Mouse (Mus musculus) T-helper 17 cell (primary cell): ENCODE data around the gene Kdm1b.

Experiments used
- in situ Hi-C, 2 experiments: fragments of 300-600 bp; cut with MboI, MseI; formaldehyde crosslinking; loops; 1 replicate in 1 of 2; 2 replicates in 1 of 2; pipeline ENCODE4 v1.15.1; 2025; ENCODE audit warnings: high pct_unique_total_duplicates in 2 of 2

Kdm1b gene

GRCm38 (mm10) chr13:47043030-47043680, at the start of gene Kdm1b:
Gene Kdm1b, plus strand, starts transcription at chr13:47043499.
- in situ Hi-C loops = loop anchor here in 1 of 2 experiments (25.0 kb wide), 1 partner anchor 1469 kb away; the partner anchor contains the start of genes A830005F24Rik and Zfp169

DNA sequence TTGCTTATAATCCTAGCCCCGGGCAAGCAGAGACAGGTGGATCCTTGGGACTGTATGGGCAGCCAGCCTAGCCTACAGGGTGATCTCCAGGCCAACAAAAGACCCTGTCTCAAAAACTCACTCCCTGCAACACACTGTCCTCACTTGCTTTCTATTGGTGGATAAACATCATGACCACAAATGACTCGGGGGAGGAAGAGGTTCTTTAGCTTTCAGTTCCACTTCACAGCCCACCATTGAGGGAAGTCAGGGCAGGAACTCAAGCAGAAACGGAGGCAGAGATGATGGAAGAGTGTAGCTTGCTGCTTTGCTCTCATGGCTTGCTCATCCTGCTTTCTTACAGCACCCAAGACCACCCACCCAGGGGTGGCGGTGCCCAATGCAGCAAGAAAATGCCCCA, 45.9 kb upstream of the Kdm1b start:
- in situ Hi-C loops = no loop called here

GRCm38 (mm10) chr13:46999498-46999897, 43.8 kb upstream of the Kdm1b start:
- in situ Hi-C loops = no loop called here

- in situ Hi-C loops = loop anchor here in 1 of 2 experiments (25.0 kb wide), 2 partner anchors 164 to 1789 kb away; no protein-coding TSS in a partner anchor
Measured at GRCm38 (mm10) chr13:47001590-47001989, 41.7 kb upstream of the Kdm1b start.

DNA sequence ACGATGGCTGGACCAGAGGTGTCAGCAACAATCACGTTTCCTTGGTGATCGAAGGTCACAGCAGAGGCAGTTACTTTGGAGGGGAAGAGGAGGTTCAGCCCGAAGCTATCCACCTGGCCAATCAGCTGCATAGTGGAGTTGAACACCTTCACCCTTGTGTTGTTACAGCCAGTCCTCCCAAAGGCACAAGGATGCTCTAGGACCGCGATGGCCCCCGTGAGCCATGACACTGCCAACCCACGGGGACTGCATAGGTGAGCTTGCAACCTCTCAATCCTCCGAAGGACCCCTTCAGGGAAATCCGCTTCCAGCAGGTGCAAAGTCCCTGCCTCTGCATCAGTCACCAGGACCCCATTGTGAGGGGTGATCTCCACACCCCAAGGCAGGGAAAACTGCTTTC, 29.6 kb upstream of the Kdm1b start:
- in situ Hi-C loops = loop anchor here (5.0 to 25.0 kb wide), 3 partner anchors 176 to 1801 kb away; no protein-coding TSS in a partner anchor

DNA sequence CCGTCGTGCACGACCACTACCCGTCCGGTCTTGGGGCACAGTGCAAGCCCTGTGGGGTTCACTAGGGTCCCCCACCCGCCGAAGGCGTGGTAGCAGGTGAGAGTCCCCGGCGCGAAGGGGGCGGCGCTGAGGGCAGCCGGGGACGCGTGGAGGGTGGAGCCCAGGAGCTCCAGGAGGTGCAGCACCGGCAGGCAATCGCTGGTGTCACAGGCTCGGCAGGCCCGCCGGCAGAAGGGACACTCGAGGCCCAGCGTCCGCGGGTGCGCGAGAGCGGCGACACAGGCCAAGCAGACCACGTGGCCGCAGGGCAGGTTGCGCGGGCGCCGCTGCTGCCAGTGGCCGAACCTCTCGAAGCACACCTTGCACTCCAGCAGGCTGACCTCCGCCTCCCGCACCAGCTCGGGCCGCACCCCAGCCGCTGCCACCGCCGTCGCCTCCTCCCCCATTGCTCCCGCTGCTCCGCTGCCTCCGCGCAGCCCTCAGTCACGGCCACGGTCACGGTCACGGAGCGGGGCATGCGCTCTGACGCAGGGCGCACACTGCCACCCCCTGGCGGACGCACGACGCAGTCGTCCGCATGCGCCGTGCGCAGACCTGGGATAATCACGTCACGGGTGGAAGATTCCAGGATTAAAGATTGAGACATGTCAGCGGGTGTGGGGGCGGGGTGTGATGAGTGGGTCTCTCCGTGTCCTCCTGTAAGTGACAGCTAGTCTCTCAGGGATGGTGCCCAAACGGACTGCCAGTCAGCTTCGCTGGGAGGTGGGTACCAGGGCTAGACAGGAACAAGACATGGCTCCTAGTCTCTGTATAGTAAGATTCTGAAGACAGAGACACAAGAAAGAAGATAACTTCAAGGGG, 28.7 kb upstream of the Kdm1b start, which contains the start of gene Nhlrc1:
TSS of gene Nhlrc1 (minus strand) at position 517 of the 861 bp plus-strand sequence.
- in situ Hi-C loops = loop anchor here (5.0 to 25.0 kb wide), 3 partner anchors 177 to 1802 kb away; no protein-coding TSS in a partner anchor

DNA sequence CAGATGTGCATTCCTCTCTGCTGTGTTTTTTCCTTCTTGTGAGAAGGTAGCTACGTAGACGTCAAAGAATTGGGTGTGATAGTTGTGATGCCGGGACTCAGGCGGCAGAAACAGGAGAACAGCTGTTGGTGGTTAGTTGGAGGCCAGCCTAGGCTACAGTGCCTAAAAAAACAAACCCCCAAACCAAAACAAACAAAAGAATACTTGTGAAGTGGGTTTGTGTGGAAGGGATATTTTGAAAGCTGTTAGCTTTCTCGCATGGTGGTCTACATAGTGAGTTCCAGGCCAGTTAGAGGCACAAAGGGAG, 28.2 kb upstream of the Kdm1b start:
- in situ Hi-C loops = loop anchor here in 1 of 2 experiments (25.0 kb wide), 2 partner anchors 178 to 1803 kb away; no protein-coding TSS in a partner anchor

- in situ Hi-C loops = loop anchor here in 1 of 2 experiments (25.0 kb wide), 2 partner anchors 180 to 1805 kb away; no protein-coding TSS in a partner anchor
Measured at GRCm38 (mm10) chr13:47017259-47017658, 26.0 kb upstream of the Kdm1b start.

DNA sequence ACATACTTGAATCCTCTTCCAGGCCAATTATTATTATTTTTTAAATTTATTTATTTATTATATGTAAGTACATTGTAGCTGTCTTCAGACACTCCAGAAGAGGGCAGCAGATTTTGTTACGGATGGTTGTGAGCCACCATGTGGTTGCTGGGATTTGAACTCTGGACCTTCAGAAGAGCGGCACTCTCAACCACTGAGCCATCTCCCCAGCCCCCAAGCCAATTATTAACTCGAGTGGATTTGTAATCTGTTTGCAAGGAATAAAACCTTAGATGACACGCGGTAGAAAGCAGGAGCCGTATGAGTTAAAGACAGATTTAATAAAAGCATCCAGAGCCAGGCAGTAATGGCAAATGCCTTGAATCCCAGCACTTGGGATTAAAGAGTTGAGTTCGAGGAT, 23.5 kb upstream of the Kdm1b start:
- in situ Hi-C loops = loop anchor here in 1 of 2 experiments (25.0 kb wide), 2 partner anchors 182 to 1807 kb away; no protein-coding TSS in a partner anchor

- in situ Hi-C loops = loop anchor here in 1 of 2 experiments (25.0 kb wide), 2 partner anchors 183 to 1808 kb away; no protein-coding TSS in a partner anchor
Measured at GRCm38 (mm10) chr13:47020798-47021197, 22.5 kb upstream of the Kdm1b start.

DNA sequence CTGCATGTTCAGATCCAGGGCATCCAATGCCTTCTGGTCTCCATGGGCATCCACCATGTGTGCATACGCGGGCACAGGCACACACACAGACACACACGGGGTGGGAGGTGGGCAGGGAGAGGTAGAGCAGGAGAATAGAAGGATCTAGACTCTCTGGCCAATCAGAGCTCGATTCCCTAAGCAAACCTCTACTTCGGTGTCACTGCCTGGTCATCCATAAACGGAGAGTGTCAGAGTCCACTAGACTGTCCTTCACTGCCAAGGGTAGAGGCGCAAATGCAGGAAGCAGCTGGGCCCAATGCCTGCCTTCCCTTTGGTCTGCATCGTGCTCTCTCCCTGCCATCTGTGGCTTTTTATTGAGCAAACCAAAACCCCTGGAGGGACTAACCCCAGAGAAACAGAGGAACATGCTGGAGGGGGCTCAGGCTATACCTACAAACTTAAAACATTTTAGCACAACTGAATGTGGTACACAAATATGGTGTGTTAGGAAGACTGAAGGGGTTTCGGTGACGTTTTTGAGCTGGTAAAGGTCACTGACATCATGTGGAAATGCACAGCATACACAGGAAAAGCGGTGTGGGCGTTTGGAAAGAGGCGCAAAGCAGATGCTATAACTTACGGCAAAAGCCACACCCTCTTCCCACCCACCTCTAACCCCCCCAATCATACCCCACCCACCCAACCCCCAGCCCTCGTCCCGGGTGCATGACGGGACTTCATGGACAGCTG, 12.8 kb upstream of the Kdm1b start:
- in situ Hi-C loops = loop anchor here in 1 of 2 experiments (25.0 kb wide), 1 partner anchor 1482 kb away; the partner anchor contains the start of genes A830005F24Rik and Zfp169

DNA sequence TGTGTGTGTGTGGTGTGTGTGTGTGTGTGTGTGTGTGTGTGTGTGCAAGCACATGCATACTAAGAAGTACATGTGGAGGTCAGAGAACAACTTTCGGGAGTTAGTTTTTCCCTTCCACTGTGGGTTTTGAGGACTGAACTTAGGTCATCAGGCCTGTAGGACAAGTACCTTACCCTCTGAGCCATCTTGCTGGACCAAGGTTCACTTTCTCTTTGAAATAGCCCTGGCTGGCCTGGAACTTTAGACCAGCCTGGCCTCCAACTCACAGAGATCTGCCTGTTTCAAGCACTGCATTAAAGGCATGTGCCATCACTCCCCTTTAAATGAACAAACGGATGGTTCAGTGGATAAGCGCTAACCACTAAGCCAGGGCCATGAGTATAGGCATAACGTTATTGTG, 9.7 kb upstream of the Kdm1b start:
- in situ Hi-C loops = loop anchor here in 1 of 2 experiments (25.0 kb wide), 1 partner anchor 1479 kb away; the partner anchor contains the start of genes A830005F24Rik and Zfp169

GRCm38 (mm10) chr13:47037946-47038345, 5.4 kb upstream of the Kdm1b start:
- in situ Hi-C loops = loop anchor here in 1 of 2 experiments (25.0 kb wide), 1 partner anchor 1474 kb away; the partner anchor contains the start of genes A830005F24Rik and Zfp169

GRCm38 (mm10) chr13:47040061-47040460, 3.2 kb upstream of the Kdm1b start:
- in situ Hi-C loops = loop anchor here in 1 of 2 experiments (25.0 kb wide), 1 partner anchor 1472 kb away; the partner anchor contains the start of genes A830005F24Rik and Zfp169

DNA sequence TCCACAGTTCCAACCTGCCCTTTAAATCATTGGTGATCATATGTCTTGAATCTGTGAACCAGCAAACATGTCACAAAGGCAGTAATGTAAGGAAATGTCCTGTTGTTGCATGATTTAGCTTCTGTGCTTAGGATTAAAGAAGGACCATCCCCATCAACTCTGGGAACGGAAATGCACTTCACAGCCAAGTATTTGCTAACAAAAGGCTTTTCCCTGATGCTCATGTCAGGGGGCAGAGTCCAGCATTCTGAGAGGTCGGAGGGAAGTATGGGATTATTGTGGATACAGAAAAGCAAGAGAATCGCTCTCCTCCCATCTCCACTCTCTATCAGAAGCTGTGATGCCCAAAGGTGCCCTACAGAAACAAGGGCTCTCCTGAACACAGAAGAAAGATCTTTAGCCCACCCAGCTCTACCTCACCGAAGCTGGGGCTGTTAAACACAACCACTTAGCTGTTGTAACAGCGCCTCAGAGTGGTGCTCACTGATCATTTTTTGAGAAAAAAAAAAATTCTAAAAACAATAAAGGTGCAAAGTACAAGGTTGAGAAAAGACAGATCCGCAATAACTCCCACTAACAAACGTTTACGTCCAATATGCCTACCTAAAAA, 1.2 kb upstream of the Kdm1b start:
- in situ Hi-C loops = loop anchor here in 1 of 2 experiments (25.0 kb wide), 1 partner anchor 1470 kb away; the partner anchor contains the start of genes A830005F24Rik and Zfp169

GRCm38 (mm10) chr13:47043833-47044616, 726 bp downstream of the Kdm1b start:
- in situ Hi-C loops = loop anchor here in 1 of 2 experiments (25.0 kb wide), 1 partner anchor 1468 kb away; the partner anchor contains the start of genes A830005F24Rik and Zfp169

DNA sequence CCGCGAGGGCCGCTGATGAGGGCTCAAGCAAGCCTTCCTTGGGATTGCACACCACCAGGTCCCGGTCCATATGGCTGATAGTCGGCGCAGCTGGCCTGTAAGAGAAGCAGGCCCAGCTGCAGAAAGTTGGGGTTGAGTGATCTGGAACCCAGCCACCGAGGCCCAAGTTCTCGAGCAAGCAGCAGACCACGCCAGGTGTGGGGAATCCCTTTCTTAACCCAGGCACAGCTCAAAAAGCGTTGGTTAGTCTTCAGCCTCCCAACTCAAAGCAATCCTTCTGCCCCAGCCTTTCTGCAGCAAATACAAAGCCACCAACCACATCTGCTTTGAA, 1.3 kb downstream of the Kdm1b start, which contains the start of gene Tpmt:
TSS of gene Tpmt (minus strand) at position 121 of the 331 bp plus-strand sequence.
- in situ Hi-C loops = loop anchor here in 1 of 2 experiments (25.0 kb wide), 1 partner anchor 1468 kb away; the partner anchor contains the start of genes A830005F24Rik and Zfp169

DNA sequence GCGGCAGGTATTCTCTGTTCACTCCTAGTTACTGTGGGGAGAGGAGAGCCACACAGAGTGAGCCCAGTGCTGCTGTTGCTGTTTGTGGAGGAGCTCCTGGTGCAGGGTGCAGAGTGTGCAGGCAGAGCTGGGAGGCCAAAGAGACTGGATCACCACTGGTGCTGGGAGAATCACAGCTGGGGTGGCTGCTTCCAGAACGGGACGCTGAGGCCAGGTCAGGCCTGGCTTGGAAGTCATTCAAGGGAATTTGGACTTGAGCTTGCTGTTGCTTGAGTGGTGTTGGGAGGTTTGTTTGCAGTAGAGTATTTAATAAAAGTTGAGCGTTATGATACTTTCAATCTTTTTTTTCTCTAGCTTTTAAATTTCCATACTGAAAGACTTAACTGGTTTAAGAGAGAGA, 4.7 kb downstream of the Kdm1b start:
- in situ Hi-C loops = loop anchor here in 1 of 2 experiments (25.0 kb wide), 1 partner anchor 1464 kb away; the partner anchor contains the start of genes A830005F24Rik and Zfp169

- in situ Hi-C loops = no loop called here
Measured at GRCm38 (mm10) chr13:47050009-47050408, 6.7 kb downstream of the Kdm1b start.
